Mouse (Mus musculus) urinary bladder, postnatal 25 days (tissue): Measurements from ENCODE around the gene Frmpd2.

Source experiments
- DNase-seq: peaks from one replicate; pipeline ENCODE4 v3.0.0; 2022; ENCODE audit warnings: low spot score

Frmpd2 gene

DNA sequence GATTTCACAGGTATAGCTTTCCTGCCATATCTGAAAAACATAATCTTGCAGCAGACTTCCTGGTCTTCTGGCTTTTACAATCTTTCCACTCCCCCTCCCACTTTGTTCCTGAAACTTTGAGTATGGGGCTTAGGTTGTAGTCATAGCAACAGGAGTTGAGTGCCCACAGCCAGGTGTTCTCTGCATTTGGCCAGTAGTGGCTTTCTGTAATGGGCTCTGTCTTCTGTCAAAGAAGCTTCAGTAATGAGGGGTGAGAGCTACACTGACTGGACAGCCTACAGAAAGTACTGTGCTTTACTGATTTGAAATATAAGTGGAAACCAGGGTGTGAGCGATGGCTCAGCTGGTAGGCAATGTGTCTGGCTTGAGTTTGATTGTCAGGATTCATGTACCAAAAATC lies 37.2 kb downstream of the Frmpd2 start:
- DNase-seq, result no peak

DNA sequence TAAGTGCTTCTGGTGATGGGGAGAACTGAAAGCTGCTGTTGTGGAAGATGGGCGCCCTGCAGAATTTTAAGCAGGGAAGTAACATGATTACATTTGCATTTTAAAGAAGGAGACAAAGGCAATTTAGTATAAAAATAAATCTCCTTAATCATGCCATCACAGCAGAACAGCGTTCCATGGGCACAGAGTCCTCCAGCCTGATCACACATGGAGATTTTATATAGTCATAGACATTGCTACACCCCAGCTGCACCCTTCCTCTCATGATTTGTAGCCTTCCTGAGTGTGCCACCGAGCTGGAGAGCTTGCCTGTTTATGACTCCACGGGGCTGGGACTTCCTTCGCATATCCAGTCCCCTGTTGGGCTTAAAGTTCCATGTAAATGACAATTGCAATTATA lies 42.4 kb downstream of the Frmpd2 start:
- no peak for DNase-seq

DNA sequence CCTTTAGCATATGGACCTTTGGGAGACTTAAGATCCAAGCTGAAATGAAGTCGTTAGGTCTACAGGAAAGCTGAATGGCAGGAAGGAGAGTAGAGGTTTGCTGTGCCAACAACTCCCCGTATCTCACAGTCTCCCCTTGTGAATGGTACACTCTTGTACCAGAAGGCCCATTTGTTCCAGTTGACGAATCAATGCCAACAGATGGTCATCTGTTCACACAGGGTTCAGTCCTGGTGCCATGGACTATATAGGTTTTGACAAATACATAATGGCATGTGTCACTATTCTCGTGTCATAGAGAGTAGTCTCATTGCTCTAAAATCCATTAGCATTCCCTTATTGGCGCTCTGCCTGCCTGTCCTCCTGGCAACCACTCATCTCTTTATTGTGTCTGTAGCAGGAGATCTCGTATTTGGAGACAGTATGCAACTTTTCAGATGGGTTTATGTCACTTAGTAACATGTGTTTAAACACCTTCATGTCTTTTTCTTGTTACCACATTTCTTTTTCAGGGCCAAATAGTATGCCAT lies 43.3 kb downstream of the Frmpd2 start:
- DNase-seq, result no peak

DNA sequence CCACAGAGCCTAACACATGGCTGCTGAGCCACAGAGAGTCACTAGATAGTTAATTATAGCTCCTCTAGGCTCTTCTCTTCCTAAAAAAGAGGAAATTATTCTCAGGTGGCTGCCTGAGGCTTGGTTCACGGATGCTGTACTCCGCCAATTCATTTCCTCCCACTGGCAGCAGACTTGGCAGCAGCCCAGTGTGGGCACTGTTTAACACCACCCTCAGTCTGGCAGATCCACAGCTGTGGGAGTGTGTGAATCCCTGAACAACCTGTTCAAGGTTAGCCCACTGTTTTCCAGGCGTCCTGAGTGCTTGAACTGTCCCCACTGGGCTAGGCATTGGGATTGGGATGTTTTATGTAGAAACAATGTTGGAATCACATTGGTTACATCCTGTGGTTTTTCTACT lies 50.0 kb downstream of the Frmpd2 start:
- DNase-seq, result no peak

DNA sequence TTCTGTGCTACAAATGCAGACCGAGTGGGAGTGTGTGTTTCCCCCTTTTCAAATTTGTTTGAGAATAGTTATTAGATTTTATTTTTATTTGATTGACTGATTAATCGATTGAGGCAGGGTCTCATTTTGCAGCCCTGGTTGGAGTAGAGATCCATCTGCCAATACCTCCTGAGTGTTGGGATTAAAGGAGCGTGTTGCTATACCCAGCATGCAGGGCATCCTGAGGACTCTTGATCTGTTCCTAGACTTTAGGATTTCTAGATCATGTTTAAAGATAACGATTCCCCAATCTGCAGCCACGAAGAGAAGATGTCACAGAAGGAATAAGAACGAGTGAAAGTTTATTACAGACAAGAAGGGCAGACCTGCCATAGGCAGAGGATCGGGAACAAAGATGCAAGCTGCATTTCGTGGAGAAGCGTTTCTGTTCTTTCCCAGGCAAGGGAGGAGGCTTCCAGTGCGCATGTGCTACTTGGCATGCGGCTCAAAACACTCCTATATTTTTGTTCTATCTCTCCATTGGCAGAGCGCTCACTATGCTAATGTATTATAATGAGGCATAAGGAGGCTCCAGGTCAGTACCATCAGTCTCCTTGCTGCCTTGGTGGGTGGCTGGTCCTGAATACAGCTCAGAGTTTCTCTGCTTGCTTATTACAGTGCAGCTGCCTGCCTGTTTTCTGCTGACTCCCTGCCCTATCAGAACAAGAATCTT lies 53.9 kb downstream of the Frmpd2 start:
- DNase-seq, result no peak

DNA sequence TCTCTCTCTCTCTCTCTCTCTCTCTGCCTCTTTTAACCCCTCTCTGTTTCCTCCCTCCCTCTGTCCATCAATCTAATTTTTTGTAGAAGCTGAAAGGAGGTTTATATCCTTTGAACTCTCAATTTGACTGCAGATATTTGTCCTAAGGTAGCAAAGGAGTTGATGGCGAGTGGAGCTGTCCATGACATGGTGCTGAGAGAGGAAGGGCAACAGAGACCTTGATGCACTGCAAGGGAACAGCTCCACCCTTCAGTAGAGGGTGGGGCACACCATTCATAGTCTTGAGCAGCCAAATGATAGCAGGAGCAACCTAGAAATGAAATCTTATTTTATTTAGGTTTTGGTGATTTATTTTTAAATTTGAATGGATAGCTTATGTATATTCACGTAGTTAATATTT lies 55.1 kb downstream of the Frmpd2 start:
- no peak for DNase-seq

DNA sequence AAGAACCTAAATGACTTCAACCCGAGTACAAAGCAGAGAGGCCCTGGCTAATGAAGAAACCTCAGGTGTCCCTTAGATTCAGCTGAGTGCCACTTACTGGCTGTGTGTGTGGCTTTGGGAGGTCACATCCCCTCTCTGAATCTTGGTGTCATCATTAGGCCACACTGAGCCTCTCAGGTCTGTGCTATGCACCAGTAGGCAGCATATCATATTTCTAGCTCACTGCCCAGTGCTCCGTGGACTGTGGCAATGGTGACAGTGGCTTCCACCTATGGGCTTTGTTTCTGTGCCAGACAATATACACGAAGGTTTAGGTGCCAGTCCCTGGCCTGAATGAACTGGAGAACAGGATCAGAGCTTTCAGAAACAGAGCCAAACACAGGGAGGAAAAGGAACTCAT lies 56.4 kb downstream of the Frmpd2 start:
- DNase-seq, result no peak

DNA sequence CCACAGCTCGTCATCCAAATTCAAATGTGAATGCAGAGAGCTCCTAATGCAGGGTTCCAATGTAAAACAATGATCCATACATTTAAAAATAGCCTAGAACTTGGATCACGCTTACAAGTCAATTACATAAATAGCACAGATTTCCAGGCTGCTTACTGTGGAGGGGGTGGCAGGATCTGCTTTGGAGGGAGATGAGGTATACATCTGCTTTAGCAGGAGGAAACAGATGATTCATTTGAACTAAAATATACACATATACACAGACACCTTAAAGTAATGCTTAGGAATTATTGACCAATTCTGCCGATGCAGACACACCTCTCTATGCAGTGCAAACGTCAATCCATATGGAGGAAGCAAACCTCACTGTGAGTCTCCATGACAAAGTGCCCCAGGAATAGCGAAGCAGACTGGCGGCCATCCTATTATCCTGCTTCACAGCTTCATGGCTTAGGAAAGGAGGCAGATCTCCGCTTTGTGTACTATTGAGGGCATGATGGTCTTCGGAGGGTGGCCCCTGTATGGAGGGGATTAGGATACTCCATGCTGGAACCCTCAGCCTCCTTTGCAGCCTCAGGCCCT lies 59.9 kb downstream of the Frmpd2 start:
- DNase-seq, result no peak

DNA sequence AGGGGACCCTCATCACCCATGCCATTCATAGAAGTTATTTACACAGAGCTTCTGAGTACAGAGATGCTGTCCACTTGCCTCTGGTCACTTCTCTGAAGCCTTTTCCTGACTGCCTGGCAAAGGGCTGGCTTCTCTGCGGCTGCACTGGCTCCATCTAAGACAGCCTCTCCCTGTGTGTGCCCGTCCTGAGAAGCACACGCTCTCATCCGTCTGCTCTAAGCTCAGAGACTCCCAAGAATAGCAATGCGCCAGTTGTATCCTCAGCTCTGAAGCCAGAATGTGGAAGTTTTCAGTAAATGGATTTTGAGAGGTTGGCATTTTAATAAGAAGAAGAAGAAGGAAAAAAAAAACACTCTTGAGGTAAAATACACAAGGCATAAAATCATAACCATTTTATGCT lies 61.3 kb downstream of the Frmpd2 start:
- DNase-seq, result no peak

DNA sequence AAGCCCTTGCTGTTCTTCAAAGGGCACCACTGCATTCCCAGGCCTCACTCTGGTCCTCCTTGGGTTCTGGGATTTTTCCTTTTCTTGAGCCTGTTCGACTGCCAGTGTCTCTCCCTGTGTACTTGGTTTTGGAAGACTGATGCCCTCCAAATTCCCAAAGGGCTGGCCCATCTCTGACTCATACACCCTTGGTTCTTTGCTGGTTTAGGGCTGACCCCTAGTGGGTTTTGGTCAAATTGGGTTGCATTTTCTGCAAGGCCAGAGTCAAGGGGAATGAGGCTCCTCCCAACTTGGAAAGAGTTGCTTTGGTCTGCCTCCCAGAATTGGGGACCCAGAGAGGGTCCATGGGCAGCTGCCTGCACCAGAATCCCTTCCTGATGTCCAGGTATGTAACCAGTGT lies 62.0 kb downstream of the Frmpd2 start:
- DNase-seq, result no peak

DNA sequence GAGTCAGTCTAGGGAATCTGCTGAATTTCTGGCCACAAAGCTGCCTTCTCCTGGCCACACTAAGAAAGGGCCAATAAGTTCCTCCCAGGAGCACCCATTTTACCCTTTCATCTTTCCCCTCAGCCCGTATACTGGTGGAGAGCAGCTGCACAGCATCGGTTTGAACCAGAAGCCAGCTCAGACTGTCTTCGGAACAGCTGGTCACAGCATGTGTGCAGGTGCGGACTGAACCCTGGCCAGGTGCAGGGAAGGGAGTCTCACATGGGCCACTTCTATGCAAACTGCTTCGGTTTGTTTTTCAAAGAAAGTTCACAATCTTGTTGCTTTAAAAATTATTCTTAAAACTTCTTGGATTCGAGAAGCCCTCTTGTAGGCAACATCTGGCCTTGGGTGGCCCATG lies 63.8 kb downstream of the Frmpd2 start:
- no peak for DNase-seq

DNA sequence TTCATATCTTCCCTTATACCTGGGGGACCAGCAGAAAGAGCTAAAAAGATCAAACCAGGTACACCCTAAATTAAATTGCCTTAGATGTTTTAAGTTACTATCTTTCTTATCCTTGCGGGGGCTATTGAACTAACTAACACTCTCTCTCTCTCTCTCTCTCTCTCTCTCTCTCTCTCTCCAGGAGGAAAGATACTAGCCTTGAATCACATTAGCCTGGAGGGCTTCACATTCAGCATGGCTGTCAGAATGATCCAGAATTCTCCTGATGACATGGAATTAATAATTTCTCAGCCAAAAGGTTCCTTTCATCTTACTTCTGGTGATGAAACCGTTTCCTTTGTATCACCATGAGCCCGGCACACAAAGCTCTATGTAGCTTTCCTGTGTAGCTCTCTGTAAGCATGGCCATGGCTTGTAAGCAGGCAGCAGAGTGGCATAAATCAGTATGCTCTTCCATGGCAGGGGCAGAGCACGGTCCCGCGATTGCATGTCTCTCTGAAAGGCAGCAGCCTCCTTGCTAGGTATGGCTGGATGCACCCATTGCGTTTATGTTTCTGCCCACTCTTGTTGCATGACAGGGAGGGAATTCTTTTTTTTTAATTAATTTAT lies 68.2 kb downstream of the Frmpd2 start:
- no peak for DNase-seq

DNA sequence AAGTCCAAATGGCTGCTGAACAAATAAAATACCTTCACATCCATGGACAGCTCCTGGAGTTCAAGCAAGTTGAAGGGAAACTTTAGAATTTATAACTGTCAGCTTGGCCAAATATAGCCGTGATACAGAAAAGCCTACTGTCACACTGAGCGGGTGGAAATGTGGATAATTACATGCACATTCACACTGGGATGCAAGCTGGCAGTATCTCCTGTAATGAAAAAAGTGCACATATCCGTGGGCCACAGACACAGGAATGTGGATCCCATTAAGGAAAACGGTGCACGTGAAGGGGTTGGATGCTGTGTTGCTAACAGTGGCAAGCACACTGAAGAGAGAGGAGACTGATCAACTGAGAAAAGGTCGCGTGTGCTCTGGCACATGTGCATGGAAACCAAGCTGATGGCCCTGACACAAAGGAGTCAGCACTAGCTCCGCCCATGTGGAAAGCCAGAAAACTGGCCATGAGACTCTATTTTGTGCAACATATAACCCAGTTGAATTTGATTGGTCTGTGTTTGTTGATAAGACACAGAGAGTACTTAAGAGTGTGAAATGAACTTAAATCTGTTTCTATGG lies 74.2 kb downstream of the Frmpd2 start:
- DNase-seq, result no peak

DNA sequence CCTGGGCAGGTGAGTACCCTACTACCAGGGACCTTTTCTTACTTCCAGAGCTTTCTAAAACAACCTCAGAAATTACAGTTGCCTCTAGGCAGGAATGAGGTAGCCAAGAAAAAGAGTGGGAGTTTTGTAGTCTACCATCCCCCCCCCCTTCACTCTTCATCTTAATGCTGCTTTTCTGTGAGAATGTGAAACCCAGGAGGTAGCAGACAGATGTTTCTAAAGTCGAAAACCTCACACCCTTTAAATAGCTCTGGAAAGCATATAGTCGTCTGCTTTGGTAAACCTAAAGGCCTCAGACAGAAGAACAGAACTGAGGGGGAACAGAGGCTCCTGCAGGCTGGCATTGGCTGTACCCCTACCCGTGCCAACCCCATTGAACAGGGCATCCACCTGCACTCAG lies 77.2 kb downstream of the Frmpd2 start:
- no peak for DNase-seq

DNA sequence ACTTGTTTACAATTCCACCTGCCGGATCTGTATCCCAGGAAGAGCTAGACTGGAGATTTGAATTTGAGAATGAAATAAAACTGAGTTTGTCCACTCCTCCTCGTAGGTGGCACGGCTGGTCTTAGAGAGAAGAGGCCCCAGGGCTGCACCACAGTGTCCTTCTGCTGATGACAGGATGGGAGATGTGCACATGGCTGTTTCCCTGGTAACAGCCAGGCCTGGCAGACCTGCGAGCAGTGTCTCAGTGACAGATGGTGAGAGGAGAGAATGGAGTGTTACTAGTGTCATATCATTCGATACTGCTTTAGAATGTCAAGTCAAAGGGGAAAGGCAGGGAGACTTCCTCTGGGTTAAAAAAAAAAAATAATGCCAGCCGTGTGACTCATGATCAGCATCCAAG lies 78.4 kb downstream of the Frmpd2 start:
- no peak for DNase-seq

DNA sequence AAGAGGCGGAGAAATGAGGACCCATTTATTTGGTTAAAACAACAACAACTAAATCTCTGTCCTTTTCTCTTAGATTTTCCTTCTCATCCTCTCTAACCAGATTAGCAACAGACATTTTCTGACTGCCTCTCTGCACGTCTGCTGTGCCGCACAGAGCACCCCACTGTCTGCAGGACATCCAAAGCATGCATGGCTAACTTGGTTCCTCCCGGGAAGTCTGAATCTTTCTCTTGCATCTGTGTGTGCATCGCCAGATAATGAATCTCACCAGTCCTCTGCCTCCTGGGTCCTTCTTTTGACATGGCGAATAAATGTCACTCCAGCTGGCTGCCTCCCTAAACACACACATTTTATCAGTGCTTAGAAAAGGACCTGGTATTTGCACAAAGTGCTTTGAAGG lies 99.2 kb downstream of the Frmpd2 start:
- no peak for DNase-seq

DNA sequence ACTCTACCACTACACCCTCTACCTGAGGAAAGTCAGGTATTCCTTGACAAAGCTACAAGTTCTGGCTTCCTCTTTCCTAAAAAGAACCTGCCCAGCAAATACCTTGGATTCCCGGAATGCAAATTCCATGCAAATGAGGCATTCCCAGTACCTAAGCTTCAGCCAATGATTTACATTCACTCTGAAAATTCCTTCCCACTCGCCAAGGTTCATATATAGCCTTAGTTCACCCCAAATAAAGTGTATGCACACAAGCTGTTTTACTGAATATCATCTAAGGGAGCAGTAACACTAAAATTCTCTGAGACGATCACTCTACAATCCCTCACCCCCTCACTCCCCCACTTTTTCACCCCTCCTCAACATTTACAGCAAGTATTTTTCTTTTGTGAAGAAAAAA lies 102.1 kb downstream of the Frmpd2 start:
- DNase-seq, result no peak

DNA sequence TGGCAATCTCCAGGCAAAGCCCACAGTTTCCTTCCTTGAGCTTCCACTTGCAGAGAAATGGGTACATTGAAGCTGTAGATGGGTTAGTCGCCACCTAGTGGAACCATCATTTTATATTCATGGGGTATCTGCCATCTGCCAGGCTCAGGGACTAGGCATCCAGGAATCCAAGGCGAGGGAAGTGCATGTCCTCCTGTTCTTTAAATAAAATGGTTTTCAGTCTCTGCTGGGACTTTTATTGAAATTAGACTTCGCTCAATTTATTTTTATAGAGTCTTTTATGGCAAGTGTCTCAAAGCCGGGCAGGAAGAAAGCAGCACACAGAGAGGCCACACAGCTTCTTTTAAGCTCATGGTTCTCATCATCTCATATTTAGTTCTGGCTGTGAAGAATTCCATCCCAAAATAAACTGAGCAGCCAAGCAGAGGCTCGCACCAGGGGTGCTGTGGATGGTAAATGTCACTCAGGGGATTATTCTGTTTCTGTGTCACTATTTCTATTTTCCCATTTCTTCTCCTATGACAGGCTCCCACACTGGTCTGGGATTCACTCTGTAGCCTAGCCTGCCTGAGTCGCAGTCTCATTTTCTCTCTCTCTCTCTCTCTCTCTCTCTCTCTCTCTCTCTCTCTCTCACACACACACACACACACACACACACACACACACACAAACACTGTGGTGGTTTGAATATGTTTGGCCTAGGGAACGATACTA lies 108.4 kb downstream of the Frmpd2 start:
- no peak for DNase-seq

DNA sequence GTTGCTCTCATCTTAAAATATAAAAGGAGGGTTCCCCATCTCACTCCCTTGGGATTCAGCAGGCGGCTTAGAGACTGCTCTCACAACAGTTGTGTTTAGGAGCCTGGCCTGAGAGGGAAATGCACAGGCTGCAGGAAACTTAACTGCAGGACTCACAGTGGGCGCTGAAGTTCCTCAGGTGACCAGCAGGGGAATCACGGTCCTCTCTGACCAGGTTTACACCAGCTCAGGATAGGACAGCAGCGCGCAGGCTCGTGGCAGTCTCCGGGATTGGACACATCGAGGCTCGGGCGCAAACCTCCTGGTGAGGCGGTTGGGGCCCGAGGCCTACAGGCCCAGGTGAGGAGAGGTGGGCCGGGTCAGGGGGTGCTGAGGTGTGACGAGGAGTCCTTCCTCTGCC lies 117.5 kb downstream of the Frmpd2 start, which contains the start of gene Ptpn20:
Ptpn20 (plus strand) TSS at position 257 of the 400 bp plus-strand sequence.
- DNase-seq, result no peak

DNA sequence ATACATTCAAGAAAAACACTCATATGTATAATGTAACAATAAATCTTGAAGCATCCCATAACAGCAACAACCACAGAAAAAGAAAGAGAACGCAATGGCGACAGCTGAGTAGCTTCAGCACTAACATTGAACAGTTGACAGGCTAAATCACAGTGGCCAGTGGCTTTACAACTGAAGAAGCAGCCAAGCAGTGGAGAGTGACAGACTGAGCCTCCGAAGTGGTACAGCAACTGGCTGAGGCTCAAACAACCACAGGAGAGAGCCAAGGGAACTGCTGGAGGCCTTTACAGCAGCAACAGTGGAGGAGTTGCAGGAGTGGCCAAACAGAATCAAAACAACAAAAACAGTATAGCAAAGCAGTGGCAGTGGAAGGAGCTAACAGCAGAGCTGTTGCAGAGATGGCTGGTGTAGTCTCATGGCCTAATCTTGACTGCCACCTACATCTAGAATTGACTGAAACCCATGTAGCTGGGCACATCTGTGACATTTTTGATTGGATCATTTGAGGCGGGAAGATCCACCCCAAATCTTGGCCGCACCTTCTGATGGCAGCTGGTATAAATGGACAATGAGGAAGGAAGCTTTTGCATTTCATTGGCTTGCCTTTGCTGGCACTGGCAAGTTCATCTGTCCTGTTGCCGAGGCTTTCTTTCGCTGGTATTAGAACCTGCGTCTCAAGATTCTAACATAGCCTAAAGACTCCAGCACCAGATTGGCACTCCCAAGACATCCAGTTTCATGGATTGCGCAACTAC lies 127.1 kb downstream of the Frmpd2 start:
- DNase-seq, result no peak

DNA sequence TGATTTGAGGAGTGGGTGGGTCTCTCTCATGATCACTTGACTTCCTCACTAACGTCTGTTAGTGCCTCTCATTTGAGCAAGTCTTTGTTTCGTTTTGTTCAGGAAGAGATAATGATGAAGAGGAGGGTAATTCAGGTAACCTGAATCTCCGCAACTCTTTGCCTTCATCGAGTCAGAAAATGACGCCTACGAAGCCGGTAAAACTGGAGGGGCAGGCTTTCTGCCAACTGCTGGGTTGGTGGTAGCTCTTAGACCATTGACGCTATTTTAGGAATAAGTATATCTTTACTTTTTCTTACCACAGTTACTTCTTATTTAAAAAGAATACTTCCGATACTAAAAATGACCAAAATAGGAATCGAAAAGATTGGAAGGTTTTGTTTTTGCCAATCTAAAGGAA lies 135.9 kb downstream of the Frmpd2 start:
- DNase-seq, result no peak
